Mouse (Mus musculus) kidney, postnatal 0 days (tissue): ENCODE data around the gene Rac2. TPM values are rescaled to one million over a fixed set of nuclear protein-coding genes. Genes with fewer than 3 reads are reported as not detected.

Source experiments
- ATAC-seq: fragments of 200-750 bp; cut with Nextera tagmentation; replicated peaks from 2 replicates; pipeline ENCODE4 v1.8.0; 2017; ENCODE audit warnings: low read depth, moderate number of reproducible peaks, moderate TSS enrichment, moderate library complexity; ENCODE audit not compliant: low FRiP score
- DNase-seq: peaks from one replicate; pipeline ENCODE4 v3.0.0-alpha.2; 2016; ENCODE audit warnings: low spot score
- H3K27ac ChIP-seq: fragments of 300-500 bp; sonication (generic); 2 replicates; pipeline ENCODE4 v1.5.1; 2014; ENCODE audit warnings: mild to moderate bottlenecking
- H3K27me3 ChIP-seq: fragments of 300-500 bp; sonication (generic); 2 replicates; pipeline ENCODE4 v1.6.1; 2014; ENCODE audit warnings: low read length, mixed read lengths; ENCODE audit not compliant: insufficient read depth
- H3K36me3 ChIP-seq: fragments of 300-500 bp; sonication (generic); 2 replicates; pipeline ENCODE4 v1.6.1; 2014; ENCODE audit warnings: low read length, mixed read lengths; ENCODE audit not compliant: insufficient read depth
- H3K4me1 ChIP-seq: fragments of 300-500 bp; sonication (generic); replicated peaks from 2 replicates; pipeline ENCODE4 v1.6.1; 2014; ENCODE audit warnings: antibody characterized with exemption, low read length, mixed read lengths; ENCODE audit not compliant: insufficient read depth
- H3K4me2 ChIP-seq: fragments of 300-500 bp; sonication (generic); 2 replicates; pipeline ENCODE4 v1.6.1; 2014; ENCODE audit warnings: mild to moderate bottlenecking, low read length, moderate library complexity, mixed read lengths
- H3K4me3 ChIP-seq: fragments of 300-500 bp; sonication (generic); replicated peaks from 2 replicates; pipeline ENCODE4 v1.5.1; 2014; ENCODE audit warnings: low read depth, low read length
- H3K9ac ChIP-seq: fragments of 300-500 bp; sonication (generic); 2 replicates; pipeline ENCODE4 v1.6.1; 2014; ENCODE audit warnings: low read depth, low read length
- H3K9me3 ChIP-seq: fragments of 300-500 bp; sonication (generic); replicated peaks from 2 replicates; pipeline ENCODE4 v1.6.1; 2016; ENCODE audit warnings: low read length, inconsistent platforms, mixed read lengths
- CTCF ChIP-seq: IDR thresholded peaks from 2 replicates; pipeline ENCODE4 v1.5.1; 2016; ENCODE audit warnings: antibody characterized with exemption, low read depth, mild to moderate bottlenecking, moderate library complexity
- WGBS: fragments of 180-500 bp; shearing (Covaris S2); extraction: QIAGEN DNeasy Blood & Tissue Kit; methylation state at CpG from one replicate; pipeline ENCODE4 v1.1.7; 2014; 5-methylcytosine and 5-hydroxymethylcytosine counted together
- polyA plus RNA-seq: library from polyadenylated mRNA; unstranded; fragments of >200 nt; fragmentation: Nextera tagmentation; extraction: Ambion mirVana; gene quantifications from 2 replicates; pipeline ENCODE4 v1.2.1, GENCODE M21; 2015

Gene Rac2
- polyA plus RNA-seq, 1 experiment from 2014 or later = 8.8 TPM

DNA sequence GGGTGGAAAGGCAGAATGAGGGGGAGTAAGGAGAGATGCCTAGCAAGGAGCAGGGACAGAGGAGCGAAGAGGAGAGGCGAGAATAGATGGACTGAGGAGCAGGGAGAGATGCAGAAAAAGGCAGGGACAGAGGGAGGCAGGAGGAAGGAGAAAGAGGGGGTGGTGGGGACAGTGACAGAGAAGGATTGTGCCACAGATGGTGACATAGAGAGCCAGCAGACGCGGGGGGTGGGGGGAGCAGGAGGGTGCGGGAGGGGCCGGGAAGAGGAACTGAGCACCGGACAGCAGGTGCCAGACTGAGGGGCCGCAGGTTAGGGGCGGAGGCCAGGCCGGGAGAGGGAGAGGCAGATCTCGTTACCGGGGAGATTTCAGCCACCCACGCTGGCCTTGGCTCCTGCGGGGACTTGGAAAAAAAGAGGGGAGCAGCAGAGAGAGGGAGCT lies 28.0 kb downstream of the Rac2 start, which contains the start of gene Sstr3:
Sstr3 (minus strand) TSS at position 125 of the 441 bp plus-strand sequence.
- 7% methylated on average over 14 of the region's 14 CpGs for WGBS
- no peak for TF ChIP-seq CTCF
- peak within 1 kb of the TSS; percentile 16; the same call in 1 of the 2 replicates for H3K4me2 ChIP-seq
- no peaks in the 10 kb centered on the region for H3K27me3 ChIP-seq
- no peak for ATAC-seq
- H3K27ac ChIP-seq = no peak within 1 kb of the TSS
- no peak within 1 kb of the TSS for H3K4me3 ChIP-seq
- no peaks in the 10 kb centered on the region for H3K36me3 ChIP-seq
- DNase-seq = peak; percentile 74
- H3K4me1 ChIP-seq = no peaks in the 10 kb centered on the region; the same call in 1 of the 2 replicates
- no peaks in the 10 kb centered on the region for H3K9me3 ChIP-seq
- no peak within 1 kb of the TSS for H3K9ac ChIP-seq

DNA sequence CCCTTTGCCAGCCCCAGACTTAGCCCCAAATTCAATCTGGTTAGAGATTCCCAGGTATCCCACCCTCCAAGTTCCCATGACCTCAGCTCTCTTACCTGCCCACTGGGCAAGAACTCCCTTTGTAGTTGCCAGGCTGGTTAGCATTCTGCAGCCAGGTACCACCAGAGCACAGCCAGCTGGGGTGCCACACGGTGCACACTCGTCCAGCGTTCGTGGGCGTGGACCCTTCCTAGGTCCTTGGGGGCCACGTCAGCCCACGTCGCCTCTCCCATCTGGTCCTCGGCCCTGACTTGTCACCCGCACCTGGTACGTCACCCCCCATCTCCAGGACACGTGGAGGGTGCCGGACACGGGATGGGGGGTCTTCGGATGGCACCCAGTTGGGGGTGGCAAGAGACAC lies 28.5 kb downstream of the Rac2 start:
- H3K27ac ChIP-seq = no peak overlapping the region
- no peaks in the 10 kb centered on the region for H3K36me3 ChIP-seq
- ATAC-seq = no peak
- DNase-seq = no peak
- no peak for TF ChIP-seq CTCF
- H3K9ac ChIP-seq = no peak overlapping the region
- no peak overlapping the region for H3K4me3 ChIP-seq
- H3K4me1 ChIP-seq = no peaks in the 10 kb centered on the region; the same call in 1 of the 2 replicates
- H3K9me3 ChIP-seq = no peaks in the 10 kb centered on the region
- WGBS = 53% methylated on average over 15 of the region's 15 CpGs
- no peaks in the 10 kb centered on the region for H3K27me3 ChIP-seq
- no peak overlapping the region for H3K4me2 ChIP-seq

DNA sequence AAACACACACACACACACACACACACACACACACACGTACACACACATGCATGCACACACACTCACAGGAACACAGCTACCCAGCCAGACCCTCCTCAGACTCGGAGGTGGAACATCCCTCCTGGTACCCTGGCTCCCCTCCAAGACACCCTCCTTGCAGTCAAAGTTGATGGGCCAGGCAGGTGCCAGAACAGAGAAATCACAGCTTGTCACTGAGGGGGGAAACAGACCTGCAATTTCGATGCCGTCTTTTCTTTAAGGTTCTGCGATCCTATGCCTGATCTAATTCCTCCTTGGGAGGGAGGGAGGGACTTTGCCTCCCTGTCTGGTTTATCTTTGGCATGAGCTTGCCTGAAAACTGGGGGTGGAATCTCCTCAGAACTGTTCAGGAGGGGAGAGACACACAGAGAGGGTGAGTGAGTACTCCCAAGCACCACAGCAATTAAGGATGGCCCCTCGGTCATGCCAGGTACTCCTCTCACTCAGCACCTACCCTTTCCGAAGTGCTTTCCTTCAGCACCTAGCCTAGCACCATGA lies 29.7 kb downstream of the Rac2 start:
- 53% methylated on average over 7 of the region's 7 CpGs for WGBS
- Histone ChIP-seq H3K4me1 (no peaks in the 10 kb centered on the region; the same call in 1 of the 2 replicates), H3K4me2 (no peak overlapping the region), H3K36me3 (no peaks in the 10 kb centered on the region), H3K9ac (no peak overlapping the region), H3K9me3 (no peaks in the 10 kb centered on the region), H3K4me3 (no peak overlapping the region), H3K27me3 (no peaks in the 10 kb centered on the region), H3K27ac (no peak overlapping the region)
- no peak for ATAC-seq
- TF ChIP-seq CTCF = no peak
- DNase-seq = no peak

DNA sequence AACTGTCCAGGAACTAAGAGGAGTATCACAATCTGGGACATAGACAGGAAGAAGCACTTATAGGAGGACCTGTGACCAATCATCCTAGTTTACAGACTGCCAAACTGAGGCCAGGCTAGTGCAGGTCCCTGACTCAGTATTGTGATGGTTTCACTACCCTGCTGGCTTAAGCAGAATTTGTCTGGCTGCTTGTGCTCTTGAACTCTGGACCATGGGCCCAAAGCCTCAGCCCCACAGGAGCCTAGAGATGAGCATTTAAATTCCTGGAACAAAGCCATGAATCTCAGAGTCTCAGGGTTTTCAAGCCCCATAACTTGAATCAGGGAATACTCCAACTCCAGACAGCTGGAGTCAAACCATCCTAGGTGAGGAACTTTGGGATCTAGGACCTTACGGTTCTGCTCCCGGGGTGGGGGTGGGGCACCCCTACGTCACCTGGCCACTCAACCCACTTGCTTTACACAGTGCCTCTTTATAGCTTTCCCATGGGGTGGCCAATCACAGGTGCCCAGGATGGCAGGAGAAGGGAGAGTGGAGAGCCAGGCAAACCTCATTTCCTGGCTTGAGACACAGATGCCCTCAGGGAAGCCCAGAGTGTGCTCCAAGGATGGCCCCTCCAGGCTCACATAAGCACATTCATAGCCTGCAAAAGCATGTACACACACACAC lies 30.4 kb downstream of the Rac2 start:
- ATAC-seq (no peak), DNase-seq (no peak)
- H3K4me2 ChIP-seq = no peak overlapping the region
- no peak overlapping the region for H3K4me3 ChIP-seq
- H3K36me3 ChIP-seq = no peaks in the 10 kb centered on the region
- no peaks in the 10 kb centered on the region; the same call in 1 of the 2 replicates for H3K4me1 ChIP-seq
- no peaks in the 10 kb centered on the region for H3K27me3 ChIP-seq
- 62% methylated on average over 3 of the region's 3 CpGs for WGBS
- H3K27ac ChIP-seq = no peak overlapping the region
- TF ChIP-seq CTCF = no peak
- H3K9ac ChIP-seq = no peak overlapping the region
- no peaks in the 10 kb centered on the region for H3K9me3 ChIP-seq

DNA sequence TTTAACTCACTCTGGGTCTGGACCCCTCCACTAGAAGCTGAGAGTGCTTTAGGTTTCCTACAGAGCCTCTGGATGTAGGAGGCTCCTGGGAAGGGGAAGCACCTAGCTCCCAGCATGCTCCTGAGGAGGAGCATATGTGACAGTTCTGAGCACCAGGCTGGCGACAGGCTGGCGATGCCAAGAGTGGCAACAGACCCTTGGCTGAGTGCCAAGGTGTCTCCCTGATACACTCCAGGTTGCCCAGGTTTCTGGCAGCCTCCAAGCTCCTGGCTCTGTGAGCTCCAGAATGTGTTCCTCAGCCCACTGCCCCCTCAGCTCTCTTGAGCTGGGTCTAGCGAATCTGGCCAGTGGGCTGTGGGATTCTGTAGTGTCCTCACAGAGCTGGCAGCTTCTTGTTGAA lies 31.0 kb downstream of the Rac2 start:
- Histone ChIP-seq H3K27ac (no peak overlapping the region), H3K9me3 (no peaks in the 10 kb centered on the region), H3K9ac (no peak overlapping the region), H3K4me2 (no peak overlapping the region), H3K4me3 (no peak overlapping the region), H3K4me1 (no peaks in the 10 kb centered on the region; the same call in 1 of the 2 replicates), H3K36me3 (no peaks in the 10 kb centered on the region), H3K27me3 (no peaks in the 10 kb centered on the region)
- 36% methylated on average over 3 of the region's 3 CpGs for WGBS
- ATAC-seq (no peak), DNase-seq (no peak)
- no peak for TF ChIP-seq CTCF

DNA sequence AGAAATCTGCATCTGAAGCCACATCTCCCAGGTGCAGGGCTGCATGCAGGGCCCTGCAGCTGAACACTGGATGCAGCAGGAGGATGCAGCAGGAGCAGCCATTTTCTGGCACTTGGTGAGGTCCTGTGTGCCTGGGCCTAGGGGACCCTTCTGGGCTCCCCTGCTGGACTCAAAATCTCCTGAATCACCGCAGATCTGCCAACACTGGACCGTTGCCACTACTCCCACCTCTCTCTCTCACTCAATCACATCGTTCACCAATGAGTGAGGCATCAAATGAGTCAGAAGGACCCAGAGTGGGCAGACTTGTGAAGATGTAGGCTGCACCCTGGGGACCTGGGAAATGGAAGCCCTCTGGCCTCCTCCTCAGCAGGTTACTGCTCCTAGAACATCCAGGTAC lies 31.5 kb downstream of the Rac2 start:
- no peak overlapping the region for H3K4me3 ChIP-seq
- no peaks in the 10 kb centered on the region for H3K36me3 ChIP-seq
- H3K9me3 ChIP-seq = no peaks in the 10 kb centered on the region
- TF ChIP-seq CTCF = no peak
- H3K4me1 ChIP-seq = no peaks in the 10 kb centered on the region; the same call in 1 of the 2 replicates
- H3K27me3 ChIP-seq = no peaks in the 10 kb centered on the region
- no peak overlapping the region for H3K4me2 ChIP-seq
- H3K9ac ChIP-seq = no peak overlapping the region
- ATAC-seq = no peak
- H3K27ac ChIP-seq = no peak overlapping the region
- WGBS = 61% methylated on average over 3 of the region's 3 CpGs
- DNase-seq = no peak
